Mouse (Mus musculus): ENCODE data around the gene Olfr959.

Olfr959 gene

DNA sequence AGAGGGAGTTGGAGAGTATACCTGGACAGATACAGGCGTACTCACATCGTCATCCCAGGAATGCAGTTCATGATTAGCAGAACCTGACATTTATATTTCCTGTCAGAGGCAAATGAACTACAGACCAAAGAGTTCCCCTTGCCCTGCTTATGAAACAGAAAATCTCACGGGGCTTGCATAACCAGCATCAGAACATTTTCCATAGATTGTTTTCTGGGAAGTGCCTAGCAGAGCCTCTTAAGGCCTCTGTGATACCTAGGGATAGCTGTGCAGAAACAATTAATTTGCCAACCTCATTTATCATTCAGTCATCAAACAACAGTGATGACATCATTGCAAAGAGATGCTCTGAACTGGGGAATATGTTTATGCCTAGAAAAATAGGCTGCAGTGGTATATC lies at the start of gene Olfr959:
TSS of gene Olfr959 (minus strand) at position 101 of the 400 bp plus-strand sequence.
- no peak for DNase-seq

DNA sequence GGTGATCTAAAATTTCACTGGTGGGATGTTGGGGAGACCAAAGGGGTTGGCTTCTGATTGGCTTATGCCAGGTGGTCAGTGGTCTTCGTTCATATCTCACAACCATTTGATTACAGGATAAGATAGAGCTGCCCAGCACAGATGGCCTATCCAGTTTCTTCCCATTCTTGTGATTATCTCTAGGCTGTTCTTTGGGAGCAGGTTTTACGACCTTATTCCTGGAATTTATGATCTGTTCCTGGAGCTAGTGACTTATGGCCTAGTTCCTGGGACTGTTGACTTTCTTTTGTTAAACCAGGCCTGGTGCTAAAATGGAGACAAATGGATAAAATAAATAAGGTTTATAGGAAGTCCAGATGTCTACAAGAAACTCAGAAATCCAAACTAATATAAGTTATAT lies 49.3 kb upstream of the Olfr959 start:
- no peak for DNase-seq

DNA sequence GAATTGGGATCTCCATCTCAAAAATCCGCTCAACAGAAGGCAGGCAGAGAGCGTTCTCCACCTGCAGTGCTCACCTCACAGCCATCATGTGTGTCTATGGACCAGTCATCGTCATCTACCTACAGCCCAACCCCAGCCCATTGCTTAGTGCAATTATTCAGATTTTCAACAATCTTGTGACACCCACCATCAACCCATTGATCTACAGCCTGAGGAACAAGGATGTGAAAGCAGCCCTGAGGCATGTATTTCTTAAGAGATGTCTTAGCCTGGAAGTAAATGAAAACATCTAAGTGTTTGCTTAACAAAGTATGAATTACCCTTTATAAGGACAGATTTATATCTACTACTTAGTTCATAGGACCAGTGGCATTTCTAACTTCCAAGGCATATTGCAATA lies 48.4 kb upstream of the Olfr959 start:
- DNase-seq: no peak

DNA sequence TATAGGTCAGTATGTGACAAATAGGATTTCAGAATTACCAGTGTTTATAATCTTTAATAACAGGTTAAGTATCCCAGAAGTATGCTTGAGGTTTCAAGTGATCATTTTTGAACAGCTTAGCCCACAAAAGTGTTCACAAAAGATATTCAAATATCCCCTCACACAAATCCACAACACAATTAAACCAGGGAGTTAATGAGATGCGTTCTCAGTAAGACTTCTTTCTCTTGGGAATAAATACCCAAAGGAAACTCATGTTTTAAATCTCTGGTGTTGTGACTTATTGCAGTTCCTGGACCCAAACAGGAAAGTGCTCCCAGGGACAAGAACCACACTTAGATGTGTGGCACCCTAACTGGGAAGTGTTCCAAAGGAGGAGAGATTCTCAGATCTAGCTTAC lies 45.7 kb upstream of the Olfr959 start, which contains the start of gene Olfr960:
TSS of gene Olfr960 (plus strand) at position 301 of the 400 bp plus-strand sequence.
- DNase-seq: no peak

DNA sequence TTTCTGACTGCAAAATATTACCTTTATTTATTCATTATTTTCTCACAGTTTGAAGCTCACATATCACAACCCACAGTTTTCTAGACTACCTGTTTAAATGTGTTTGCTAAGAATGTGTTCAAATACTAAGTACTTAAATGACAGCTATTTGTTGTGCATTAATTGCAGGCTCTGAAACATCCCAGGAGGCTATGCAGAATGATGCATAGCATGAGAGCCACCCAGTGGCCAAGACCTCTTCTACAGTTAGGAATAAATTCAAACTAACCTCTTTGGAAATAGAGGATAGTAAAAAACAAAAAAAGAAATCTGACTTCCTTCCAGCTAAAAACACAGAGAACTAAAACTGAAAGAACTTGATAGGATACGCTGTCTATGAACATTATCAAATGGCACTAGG lies 36.6 kb upstream of the Olfr959 start:
- DNase-seq: peak; percentile 1

DNA sequence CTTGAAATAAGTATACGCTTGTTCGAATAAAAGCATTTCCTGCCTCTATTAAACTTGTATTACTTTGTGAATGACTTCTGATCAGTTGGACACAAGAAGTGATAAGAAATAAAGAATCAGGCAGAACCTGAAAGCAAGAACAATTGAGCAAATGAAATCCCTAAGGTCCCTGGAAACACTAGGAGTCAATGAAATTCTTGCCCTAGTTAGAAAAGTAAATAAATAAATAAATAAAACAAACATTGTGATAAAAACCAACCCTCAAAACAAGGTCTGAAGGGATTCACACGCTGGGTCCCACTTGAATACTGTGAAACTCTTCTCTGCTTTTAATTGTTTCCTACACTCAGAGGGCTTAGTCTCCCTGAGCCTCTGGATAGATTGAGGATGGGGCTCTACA lies 35.0 kb upstream of the Olfr959 start, which contains the start of gene Olfr148:
TSS of gene Olfr148 (plus strand) at position 301 of the 400 bp plus-strand sequence.
- DNase-seq: no peak

DNA sequence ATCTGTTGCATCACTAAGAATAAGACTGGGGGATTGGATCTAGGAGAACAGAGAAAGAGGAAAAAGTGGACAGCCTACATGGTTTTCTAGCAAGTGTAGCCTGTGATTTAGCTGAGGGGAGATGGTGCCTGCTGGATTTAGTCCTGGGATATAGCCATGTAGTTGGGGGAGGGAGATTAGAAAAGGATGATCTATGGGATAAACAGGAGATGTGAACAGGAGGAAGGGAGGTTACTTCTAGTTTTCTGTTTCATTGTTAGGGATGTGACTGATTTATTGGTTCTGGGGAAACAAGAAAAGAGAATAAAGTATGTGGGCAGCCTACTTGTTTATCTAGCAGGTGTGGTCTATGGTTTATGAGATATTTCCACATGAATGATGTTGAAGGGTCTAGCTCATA lies 33.1 kb upstream of the Olfr959 start:
- no peak for DNase-seq

DNA sequence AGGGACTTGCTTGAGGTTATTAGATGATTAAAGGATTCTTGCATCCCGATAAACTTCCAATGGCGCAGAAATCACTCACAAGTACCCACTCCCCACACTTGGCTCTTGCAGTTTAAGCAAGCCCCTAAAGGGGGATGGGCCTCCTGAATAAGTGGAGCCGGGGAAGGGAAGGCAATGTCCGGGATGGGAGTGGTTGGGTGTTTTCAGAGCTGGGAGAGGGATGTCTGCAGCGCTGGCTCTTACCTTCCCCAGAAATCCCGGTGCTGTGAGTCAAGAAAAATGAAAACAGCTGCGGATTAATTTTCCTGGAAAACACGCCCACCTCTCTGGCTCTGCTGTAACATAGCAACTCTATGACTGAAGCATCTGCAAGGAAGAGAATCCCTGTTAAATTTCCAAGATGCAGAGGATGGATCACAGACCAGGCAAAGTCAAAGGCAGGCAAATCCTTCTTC lies 28.7 kb upstream of the Olfr959 start, which contains the start of gene AW551984:
TSS of gene AW551984 (minus strand) at position 405 of the 455 bp plus-strand sequence.
- no peak for DNase-seq

DNA sequence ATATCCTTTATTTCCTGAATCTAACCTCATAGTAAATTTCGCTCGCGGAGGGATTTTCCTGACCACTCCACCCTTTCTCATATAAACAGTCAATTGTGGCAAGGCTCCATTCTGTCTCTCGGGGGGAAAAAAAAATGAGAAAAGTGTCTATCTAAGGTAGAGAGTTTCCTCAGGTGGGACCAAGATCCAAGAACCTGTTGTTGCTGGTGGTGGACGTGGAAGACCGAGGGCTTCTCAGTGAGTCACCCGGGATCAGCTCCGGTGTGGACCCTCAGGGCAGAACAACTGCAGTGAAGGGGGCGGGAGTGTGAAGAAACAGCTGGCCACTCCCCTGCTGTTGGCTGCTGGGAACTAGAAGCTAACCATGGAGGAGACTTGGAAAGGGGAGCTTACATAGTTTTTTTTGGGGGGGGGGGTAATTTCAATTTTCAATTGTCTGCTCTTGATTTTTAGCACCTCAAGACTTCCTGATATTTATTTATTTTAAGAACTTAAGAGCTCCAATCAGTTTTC lies 28.0 kb upstream of the Olfr959 start:
- DNase-seq: no peak

DNA sequence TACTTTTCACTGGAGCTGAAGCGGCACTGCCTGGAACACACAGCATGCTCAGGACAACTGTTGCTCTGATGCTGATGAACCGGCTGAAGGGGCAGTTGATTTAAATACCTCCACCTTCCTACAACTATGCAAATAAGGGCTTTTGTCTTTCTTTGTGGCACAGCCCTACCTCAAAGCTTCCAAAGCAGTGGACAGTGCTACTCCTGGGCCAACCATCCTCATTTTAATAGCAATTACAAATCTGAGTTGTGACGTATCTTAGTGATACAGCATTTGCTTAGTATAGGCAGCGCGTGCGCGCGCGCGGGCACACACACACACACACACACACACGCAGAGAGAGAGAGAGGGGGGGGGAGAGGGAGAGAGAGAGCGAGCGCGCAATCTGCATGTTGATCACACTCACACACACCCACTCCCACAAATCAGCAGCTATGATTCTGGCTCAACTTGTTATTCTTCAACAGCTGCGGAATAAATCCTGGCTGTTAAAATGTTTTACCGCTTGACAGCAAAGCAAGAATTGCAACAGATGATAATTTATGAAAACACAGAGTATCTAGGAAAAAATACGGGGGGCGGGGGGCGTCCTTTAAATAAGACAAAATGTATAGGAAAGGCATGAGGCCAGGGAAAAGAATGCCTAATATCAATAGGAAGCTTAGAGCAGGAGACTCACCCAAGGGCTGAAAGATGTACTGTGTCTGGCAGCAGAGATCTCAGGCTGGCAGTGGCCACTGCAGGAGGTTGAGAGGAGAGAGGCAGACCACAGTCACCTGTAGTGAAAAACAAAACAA lies 27.4 kb upstream of the Olfr959 start:
- no peak for DNase-seq

DNA sequence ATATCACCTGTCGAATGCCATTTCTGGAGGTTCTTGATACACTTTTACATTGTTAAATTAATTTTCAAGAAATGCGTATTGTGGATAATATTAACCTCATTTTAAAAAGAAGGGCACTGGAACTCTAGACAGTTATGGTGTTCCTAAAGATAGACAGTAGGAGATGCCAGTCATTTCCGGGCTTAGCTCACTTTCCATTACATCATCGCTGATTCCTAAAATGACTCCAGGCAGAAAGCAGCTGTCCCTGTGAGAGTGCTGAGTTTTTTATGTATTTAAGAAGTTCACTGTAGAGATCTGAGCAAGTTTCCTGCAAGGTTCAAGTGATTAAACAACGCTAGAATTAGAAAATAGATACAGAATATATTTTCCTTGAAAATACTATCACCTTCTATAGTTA lies 1.7 kb upstream of the Olfr959 start:
- DNase-seq: no peak

DNA sequence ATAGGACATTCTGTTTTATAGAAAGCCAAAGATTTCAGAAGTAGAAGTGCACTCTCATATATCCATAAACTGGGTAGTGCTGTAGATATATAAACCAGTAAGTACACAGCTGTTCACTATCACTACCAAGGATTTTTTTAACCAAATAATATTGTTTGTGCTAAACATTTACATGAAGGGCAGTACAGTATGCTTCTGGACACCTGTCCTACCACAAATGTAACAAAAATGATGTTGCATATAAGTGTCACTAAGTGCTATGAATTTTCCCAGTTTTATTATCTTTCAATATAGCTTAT lies 17.1 kb downstream of the Olfr959 start:
- no peak for DNase-seq

DNA sequence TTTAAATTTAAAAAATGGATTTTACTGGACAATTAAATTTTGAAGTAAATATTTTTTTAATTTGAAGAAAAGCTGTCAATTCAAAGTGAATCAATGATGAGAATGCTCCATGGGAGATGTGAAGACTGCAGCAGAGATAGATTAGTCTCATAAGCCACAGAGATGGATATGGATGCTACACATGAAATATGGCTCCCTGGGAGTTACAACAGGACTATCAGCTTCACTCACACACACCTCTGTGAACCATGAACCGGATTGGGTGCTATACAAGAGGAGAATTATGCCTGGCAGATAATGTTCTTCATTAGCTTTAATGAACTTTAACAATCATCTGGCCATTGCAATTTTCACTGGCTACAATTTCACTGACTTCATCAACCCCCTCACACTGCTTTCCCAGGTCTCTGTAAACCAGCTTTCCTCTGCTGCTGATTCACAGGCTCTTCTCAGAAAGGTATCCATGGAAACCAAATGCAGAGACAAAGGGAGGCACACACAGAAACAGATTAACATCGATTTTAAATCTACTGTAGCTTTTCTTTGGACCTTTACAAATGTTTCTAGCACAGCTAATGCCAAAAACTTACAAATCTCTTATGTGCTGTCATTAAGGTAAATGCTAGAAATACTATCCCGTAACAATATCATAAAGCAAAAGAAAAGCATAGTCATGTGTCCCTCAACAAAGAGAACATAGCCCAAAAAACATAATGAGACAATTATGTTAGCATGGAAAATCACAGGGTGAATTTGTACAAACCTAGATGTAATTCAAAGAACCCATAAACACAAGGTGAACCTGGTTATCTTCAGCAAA lies 17.6 kb downstream of the Olfr959 start:
- no peak for DNase-seq

DNA sequence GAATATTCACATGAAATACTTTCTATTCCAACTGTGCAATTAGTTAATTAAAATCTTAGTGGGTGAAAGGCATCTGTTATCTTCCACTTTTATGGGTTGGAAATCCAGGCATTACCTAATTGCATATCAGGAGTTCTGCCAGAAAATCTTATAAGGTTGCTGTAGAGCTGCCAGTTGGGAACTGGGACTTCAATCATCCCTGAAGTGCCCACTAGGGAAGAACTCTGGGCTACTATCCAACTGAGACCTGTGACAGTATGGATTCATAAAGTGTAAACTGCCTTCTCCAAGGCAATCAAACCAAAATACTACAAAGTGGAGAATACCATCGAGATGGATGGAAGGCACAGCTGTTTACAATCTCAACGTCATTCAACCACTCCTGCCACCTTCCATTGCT lies 21.4 kb downstream of the Olfr959 start, which contains the start of gene Olfr958:
TSS of gene Olfr958 (minus strand) at position 109 of the 400 bp plus-strand sequence.
- DNase-seq: no peak

DNA sequence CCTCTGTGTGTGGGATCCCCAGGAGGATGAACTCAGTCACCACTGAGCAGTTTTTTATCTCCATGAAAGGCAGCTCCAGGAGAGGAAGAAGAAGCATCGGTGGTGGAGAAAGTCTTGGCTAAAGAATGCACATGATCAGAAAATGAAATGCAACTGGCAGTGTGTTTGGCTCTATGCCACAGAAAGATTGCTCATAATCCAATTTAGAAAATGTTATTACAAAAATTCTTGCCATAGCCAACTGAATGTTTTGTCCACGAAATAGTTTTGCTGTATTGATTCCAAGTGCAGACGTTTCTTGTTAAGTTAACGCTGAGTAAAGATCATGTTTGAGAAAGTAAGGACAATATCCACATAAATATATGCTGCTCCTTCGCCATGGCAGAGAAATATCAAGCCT lies 24.6 kb downstream of the Olfr959 start:
- peak; percentile 3 for DNase-seq

DNA sequence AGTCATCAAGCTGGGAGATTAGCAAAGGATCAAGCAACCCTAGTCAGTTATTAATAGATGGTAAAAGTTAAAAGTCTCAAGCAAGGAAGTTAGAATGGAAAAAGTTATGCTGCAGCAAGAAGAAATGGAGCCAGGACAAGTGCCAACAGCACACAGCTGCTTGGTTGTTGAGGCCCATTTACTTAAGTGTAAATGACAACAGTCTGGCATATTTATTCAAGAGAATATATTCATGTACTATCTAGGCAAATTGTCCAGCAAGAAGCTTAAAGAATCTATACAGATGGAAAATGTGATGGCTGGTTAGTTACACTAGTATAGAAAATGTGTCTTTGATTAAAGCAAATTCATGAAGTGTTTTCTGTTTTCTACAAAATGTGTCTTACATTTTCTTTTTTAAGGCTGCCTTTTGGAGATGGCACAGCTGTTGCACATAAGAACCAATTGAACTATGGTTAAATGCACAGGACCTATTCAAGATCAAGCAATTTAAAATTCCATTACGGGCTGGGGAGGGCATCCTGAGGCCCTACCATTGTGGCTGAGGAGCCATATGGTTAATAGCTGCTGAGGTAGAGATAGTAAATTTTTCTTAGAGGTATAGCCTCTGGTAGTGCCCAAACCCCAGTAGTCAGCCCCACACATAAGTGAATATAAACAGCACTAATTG lies 51.6 kb downstream of the Olfr959 start:
- no peak for DNase-seq
